Comparison of ENCODE assay signal across 20 mouse cellular contexts in genomic region chr3:84403389-84403788, GRCm38 (mm10).
DNase-seq lines count a peak whose midpoint lies in the region; ATAC-seq and TF ChIP-seq lines count a peak whose summit lies in the region.
"Had no signal": no experiment of that assay in that cellular context is flagged by ENCODE, and none has a peak within 500 bp of the region (broad histone marks: within the 10 kb centered on the region; RNA-seq: fewer than 3 reads in every experiment).

No protein-coding gene starts in this region.

- H3K9ac ChIP-seq in lung, postnatal 0 days (replicated peaks; ENCODE audit: low read depth), result no peak overlapping the region
- H3K9ac ChIP-seq: embryonic facial prominence, embryonic 12.5 days; forebrain, embryonic 13.5 days; hindbrain, embryonic 15.5 days; limb, embryonic 13.5 days had no signal

- no peaks in the 10 kb centered on the region for H3K4me1 ChIP-seq in lung, postnatal 0 days (ENCODE audit: insufficient read depth, low read depth, low read length)
- H3K4me1 ChIP-seq: forebrain, embryonic 13.5 days; megakaryocyte, embryonic 14.5 days had no signal

- no peaks in the 10 kb centered on the region for H3K9me3 ChIP-seq in lung, postnatal 0 days (ENCODE audit: low read length)
- H3K9me3 ChIP-seq: embryonic facial prominence, embryonic 12.5 days; forebrain, embryonic 13.5 days; hindbrain, embryonic 15.5 days; limb, embryonic 13.5 days had no signal

- peak; percentile 27 for DNase-seq in gastrocnemius, adult 2 months
- no peak for DNase-seq in gastrocnemius, postnatal 25 days
- peak; percentile 55 for DNase-seq in lung, postnatal 0 days (ENCODE audit: low spot score)
- DNase-seq in lung, postnatal 10 days, result no peak
- DNase-seq in brain, embryonic 14.5 days (ENCODE audit: low read depth), result peak; percentile 40
- no peak for DNase-seq in thymus, postnatal 25 days
- no peak for DNase-seq in ovary, postnatal 14 days (ENCODE audit: low spot score)
- DNase-seq: adrenal gland, adult 2 months; cerebellum, postnatal 10 days; kidney, adult 2 months; lung, adult 2 months; right cerebral cortex, postnatal 25 days had no signal

- intact Hi-C loops in gastrocnemius, adult 2 months (cut with DNase I), result no loop called here

- no peak for TF ChIP-seq CTCF in gastrocnemius, adult 2 months (IDR thresholded peaks at IDR 0.05)
- TF ChIP-seq CTCF in lung, postnatal 0 days (IDR thresholded peaks at IDR 0.05), result no peak
- TF ChIP-seq CTCF in brain, embryonic 14.5 days (IDR thresholded peaks at IDR 0.05; ENCODE audit: borderline replicate concordance, extremely low read depth, insufficient read depth, insufficient read length), result no peak

- TF ChIP-seq EP300 in lung, postnatal 0 days (IDR thresholded peaks at IDR 0.05), result no peak

- no peak overlapping the region for H3K27ac ChIP-seq in gastrocnemius, adult 2 months
- no peak overlapping the region for H3K27ac ChIP-seq in lung, postnatal 0 days (ENCODE audit: low read length)
- H3K27ac ChIP-seq: embryonic facial prominence, embryonic 12.5 days; forebrain, embryonic 13.5 days; hindbrain, embryonic 15.5 days; layer of hippocampus, adult 2 months; limb, embryonic 13.5 days had no signal

- no peak for ATAC-seq in lung, postnatal 0 days
- ATAC-seq: CD4-positive, CD25-positive, alpha-beta regulatory T cell, adult 4 months; forebrain, embryonic 13.5 days had no signal

- no peaks in the 10 kb centered on the region for H3K79me2 ChIP-seq in myocyte (ENCODE audit: control insufficient read depth, insufficient read depth)

- 0 out of 2 replicates have a peak, but pooled peaks cover 3% of the 10 kb centered on the region for H3K27me3 ChIP-seq in lung, postnatal 0 days (replicated peaks; ENCODE audit: insufficient read depth, low read length)
- H3K27me3 ChIP-seq in myocyte (ENCODE audit: control insufficient read depth, insufficient read depth, insufficient read length), result no peaks in the 10 kb centered on the region
- H3K27me3 ChIP-seq: embryonic facial prominence, embryonic 12.5 days; forebrain, embryonic 13.5 days; hindbrain, embryonic 15.5 days had no signal

- WGBS in lung, postnatal 0 days, result 26% methylated on average over 5 of the region's 5 CpGs

- H3K4me3 ChIP-seq in gastrocnemius, adult 2 months, result no peak overlapping the region
- H3K4me3 ChIP-seq in lung, postnatal 0 days (ENCODE audit: low read depth, low read length), result no peak overlapping the region
- no peak overlapping the region for H3K4me3 ChIP-seq in myocyte
- H3K4me3 ChIP-seq: embryonic facial prominence, embryonic 12.5 days; forebrain, embryonic 13.5 days; hindbrain, embryonic 15.5 days; layer of hippocampus, adult 2 months; limb, embryonic 13.5 days; megakaryocyte, embryonic 14.5 days had no signal

- no peak for TF ChIP-seq POLR2A in brain, embryonic 14.5 days (IDR thresholded peaks at IDR 0.05; ENCODE audit: borderline replicate concordance, extremely low read depth, insufficient read depth, insufficient read length, poor library complexity, severe bottlenecking)
- no peak for TF ChIP-seq POLR2A in myocyte (IDR thresholded peaks at IDR 0.05; ENCODE audit: insufficient read length, low read depth)

- no peak overlapping the region for H3ac ChIP-seq in myocyte (ENCODE audit: control insufficient read depth, insufficient read length)

- H3K4me2 ChIP-seq in lung, postnatal 0 days (replicated peaks; ENCODE audit: low read depth, low read length), result no peak overlapping the region
- peak overlapping the region; percentile 51 for H3K4me2 ChIP-seq in myocyte (ENCODE audit: low read depth)
- H3K4me2 ChIP-seq: embryonic facial prominence, embryonic 12.5 days; forebrain, embryonic 13.5 days; hindbrain, embryonic 15.5 days; limb, embryonic 13.5 days had no signal

- H3K36me3 ChIP-seq in lung, postnatal 0 days (ENCODE audit: insufficient read depth, low read length), result no peaks in the 10 kb centered on the region
- H3K36me3 ChIP-seq in myocyte (ENCODE audit: control insufficient read depth, insufficient read depth), result no peaks in the 10 kb centered on the region
- H3K36me3 ChIP-seq: embryonic facial prominence, embryonic 12.5 days; hindbrain, embryonic 15.5 days; limb, embryonic 13.5 days had no signal

TF ChIP-seq in myocyte, 11 proteins besides CTCF, POLR2A, EP300 and RAD21:
- TF ChIP-seq TCF12 (IDR thresholded peaks at IDR 0.05; ENCODE audit: insufficient read depth, poor library complexity, severe bottlenecking), result no peak
- TF ChIP-seq REST (IDR thresholded peaks at IDR 0.05; ENCODE audit: insufficient read depth, insufficient read length), result no peak
- TF ChIP-seq POLR2AphosphoS2 (IDR thresholded peaks at IDR 0.05; ENCODE audit: insufficient read length, low read depth), result no peak
- no peak for TF ChIP-seq E2F4 (IDR thresholded peaks at IDR 0.05; ENCODE audit: insufficient read depth)
- TF ChIP-seq USF1 (IDR thresholded peaks at IDR 0.05; ENCODE audit: low read depth), result no peak
- TF ChIP-seq CEBPB (IDR thresholded peaks at IDR 0.05; ENCODE audit: insufficient read depth, poor library complexity, severe bottlenecking), result no peak

Comparison
In these comparisons a context has a peak if more than half of its experiments do, and no peak if none do; other contexts are left out.
1. DNase-seq: peak in gastrocnemius, adult 2 months (single experiment), lung, postnatal 0 days (single experiment) and brain, embryonic 14.5 days (single experiment); none in gastrocnemius, postnatal 25 days (single experiment), lung, postnatal 10 days (single experiment), thymus, postnatal 25 days (single experiment) and ovary, postnatal 14 days (single experiment).